Mouse (Mus musculus) mouse trophoblast stem cell (cell line): Measurements from ENCODE around the gene Arhgef3.

Experiments
- in situ Hi-C, 2 experiments: fragments of 300-500 bp; cut with MseI, MboI; formaldehyde crosslinking; loops; 2 replicates in 1 of 2; 3 replicates in 1 of 2; pipeline ENCODE4 v1.15.1; 2025

Gene Arhgef3

DNA sequence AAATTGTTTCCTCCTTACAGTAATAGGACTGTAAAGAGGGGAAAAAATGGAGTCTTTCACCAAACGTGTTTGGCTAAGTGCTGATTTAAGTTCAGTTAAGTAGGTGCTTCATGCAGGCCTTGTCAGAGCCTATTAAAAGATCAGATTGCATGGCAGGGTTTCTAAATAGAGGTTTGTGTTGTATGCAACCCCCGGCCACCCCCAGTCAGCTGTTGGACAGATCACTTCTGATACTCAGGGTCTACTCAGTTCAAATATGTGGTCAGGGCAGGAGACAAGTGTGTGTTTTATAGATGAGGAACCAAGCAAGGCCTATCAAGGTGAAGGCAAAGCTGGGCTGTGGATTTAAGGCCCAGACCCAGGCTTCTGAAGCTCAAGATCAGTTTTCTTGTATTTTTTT is 44.1 kb downstream of the Arhgef3 start:
- in situ Hi-C loops: no loop called here

DNA sequence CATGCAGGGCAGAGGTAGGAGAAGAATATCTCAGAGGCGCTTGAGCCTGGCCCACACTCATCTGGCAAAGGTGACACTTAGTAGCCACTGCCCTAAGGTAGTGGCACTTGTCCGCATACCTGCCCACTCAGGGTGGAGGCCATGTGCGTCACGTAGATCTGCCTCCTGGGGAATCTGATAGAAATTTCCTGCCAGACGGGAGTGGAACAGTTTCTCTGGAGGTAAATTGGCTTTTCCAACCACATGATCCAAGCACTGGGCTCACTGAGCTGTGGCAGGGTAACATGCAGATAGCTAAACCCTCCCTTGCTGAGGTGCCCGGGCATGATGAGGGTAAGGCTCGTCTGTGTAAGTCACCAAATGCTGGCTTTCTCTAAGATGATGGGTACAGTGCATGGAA is 46.1 kb downstream of the Arhgef3 start:
- in situ Hi-C loops: no loop called here

DNA sequence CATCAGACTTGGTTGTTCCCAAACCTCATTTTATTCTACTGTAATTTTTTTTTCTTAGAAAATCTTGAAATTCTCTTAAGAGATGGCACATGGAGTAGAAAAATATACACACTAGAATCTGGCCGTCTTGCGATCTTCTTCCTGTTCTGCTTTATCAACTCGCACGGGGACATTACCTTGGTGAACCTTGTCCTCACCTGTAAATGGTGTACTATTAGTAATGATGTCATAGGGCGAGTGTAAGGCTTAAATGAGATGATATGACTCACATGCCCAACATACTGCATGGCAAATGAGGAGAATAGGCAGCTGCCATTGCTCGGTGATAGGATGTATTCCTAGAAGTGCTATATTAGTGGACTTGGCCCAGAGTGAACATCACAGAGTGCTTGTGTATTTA is 49.9 kb downstream of the Arhgef3 start:
- in situ Hi-C loops: no loop called here

DNA sequence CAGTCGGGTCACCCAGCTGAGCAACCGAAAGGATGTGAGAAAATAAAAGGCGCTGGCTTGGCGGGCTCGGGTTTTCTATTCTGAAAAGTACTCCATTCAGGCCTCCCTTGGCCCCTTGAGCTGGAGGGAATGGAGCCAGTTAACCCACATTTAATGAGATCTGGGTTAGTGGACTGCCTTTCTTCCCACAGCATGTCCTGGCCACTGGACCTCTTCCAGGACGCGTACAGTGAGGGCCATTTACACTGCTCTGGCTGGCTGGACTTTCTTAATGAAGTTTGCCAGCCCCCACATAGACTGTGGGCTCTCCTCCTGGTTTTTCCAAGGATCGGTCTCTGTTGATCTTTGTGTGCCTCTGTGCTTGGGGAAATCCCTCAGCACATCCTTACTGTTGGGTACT is 52.1 kb downstream of the Arhgef3 start:
- in situ Hi-C loops: no loop called here

DNA sequence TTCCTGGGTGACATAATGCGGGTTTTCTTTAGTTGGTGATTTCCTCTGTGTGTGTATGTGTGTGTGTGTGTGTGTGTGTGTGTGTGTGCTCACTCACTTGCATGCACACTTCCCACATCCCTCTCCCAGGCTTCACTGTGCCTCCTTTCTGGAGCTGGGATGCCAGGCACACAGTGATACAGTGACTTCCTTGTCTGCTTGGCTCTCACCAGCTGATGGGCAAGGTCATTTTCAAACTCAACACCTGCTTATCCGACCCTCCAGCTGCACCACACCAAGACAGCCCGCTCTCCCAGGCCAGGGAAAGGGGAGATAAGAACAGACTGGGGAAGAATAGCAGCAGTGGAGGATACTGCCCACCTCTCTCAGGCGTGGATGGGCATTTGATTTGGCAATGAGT is 52.5 kb downstream of the Arhgef3 start:
- in situ Hi-C loops: no loop called here

DNA sequence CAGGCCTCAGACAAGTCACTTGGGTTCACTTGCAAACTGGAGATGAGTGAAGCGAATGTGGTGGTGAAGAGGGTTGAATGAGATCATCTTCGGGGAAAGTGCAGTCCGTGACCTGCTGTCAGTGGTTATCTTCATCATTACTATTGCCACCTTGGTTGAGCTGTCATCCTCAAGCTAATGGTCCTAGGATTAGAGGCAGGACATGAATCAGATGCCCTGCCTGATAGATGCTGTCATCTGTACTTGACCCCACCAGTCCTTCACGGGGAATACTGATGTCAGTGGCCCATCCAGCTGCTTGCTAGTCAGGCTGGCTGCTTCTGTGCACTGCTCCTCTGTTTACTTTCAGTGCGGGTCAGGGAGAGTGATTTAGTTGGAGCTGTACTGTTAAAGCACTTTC is 53.7 kb downstream of the Arhgef3 start:
- in situ Hi-C loops: no loop called here

DNA sequence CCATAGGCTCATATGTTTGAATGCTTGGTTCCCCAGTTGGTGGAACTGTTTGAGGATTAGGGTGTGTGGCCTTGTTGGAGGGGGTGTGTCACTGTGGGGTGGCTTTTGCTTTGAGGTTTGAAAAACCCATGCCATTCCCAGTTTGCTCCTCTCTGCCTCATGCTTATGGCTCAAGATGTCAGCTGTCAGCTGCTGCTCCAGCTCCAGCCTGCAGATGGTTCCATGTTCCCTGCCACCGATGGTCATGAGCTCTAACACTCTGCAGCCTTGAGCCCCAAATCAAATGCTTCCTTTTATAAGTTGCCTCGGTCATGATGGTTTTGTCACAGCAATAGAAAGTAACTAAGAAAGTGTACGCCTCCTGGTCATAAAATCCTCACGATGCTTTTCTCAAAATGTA is 54.6 kb downstream of the Arhgef3 start:
- in situ Hi-C loops: no loop called here

DNA sequence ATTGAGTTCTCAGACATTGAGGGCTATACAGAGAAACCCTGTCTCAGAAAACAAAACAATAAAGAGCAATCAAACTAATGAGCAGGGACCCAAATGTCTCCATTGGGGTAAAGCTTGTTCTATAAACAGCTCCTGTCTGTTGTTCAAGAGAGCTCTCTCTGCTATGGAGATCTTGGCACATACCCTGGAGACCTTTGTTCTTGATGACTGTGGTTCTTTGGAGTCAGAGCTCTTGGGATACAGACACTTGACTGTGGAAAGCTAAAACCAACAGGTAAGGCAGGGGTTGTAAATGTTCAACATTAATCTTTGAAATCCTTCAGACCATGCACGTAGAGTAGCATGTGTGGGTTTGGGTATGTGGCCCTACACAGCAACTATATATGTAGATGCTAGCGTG is 55.7 kb downstream of the Arhgef3 start:
- in situ Hi-C loops: loop anchor here in 1 of 2 experiments (5.0 kb wide), 1 partner anchor 53 kb away; no protein-coding TSS in a partner anchor

DNA sequence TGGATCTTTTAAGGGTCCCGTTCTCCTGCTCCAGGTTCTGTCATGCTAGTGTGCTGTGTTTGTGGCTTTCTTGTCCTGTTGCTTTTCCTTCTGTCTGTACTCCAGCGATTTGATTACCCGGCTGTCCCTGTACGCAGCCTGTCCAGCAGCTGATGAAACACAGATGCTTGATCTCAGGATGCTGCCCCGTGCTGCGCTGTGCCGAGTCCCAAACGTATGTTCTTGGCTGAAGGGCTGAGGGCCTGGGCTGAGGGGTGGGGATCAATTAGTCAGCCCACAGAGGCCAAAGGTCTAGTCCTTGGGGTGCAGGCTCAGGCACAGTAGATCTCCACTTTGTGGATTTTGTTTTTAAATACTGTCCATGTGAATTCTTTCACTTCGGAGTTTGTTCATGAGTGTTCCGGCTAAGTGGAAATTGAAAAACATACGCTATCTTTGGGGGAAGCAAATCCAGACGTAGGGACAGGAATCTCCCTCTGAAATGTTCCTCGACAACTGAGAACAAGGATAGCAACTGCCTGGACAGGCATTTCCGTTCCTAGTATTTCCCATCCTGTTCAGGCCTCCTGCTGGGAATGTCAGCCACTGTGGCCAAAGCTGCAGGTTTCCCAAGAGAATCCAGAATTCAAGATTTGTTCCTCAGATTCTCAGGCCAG is 56.6 kb downstream of the Arhgef3 start:
- in situ Hi-C loops: loop anchor here in 1 of 2 experiments (5.0 kb wide), 1 partner anchor 54 kb away; no protein-coding TSS in a partner anchor

DNA sequence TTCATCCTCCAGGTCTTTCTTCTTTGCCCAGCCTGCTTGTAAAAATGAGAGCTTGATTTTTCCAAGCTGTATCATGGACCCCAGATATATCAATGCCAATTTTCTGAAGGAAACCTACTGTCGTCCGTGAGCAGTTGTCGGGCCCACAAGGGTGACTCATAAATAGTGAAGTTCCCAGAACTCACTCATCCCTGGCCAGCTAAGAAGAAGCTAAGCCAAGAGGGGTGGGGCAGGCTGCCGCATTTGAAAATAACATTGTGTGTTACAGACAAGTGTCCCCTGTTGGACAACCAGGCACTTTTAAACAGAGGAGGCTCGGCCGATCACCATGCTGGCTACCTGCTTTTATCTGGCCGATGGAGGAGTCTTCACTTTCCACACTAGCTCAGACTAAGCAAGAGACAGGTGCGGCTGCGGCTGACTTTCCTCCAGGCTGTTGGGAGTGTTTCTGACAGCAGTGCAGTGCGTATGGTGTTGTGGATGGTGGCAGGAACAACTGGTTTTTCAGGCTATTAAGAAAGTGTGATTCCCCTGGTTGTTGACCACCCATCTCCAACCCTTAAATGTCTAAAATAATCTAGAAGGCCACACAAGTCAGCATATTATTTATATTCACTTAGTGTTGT is 58.6 kb downstream of the Arhgef3 start:
- in situ Hi-C loops: loop anchor here in 1 of 2 experiments (5.0 kb wide), 1 partner anchor 56 kb away; no protein-coding TSS in a partner anchor

DNA sequence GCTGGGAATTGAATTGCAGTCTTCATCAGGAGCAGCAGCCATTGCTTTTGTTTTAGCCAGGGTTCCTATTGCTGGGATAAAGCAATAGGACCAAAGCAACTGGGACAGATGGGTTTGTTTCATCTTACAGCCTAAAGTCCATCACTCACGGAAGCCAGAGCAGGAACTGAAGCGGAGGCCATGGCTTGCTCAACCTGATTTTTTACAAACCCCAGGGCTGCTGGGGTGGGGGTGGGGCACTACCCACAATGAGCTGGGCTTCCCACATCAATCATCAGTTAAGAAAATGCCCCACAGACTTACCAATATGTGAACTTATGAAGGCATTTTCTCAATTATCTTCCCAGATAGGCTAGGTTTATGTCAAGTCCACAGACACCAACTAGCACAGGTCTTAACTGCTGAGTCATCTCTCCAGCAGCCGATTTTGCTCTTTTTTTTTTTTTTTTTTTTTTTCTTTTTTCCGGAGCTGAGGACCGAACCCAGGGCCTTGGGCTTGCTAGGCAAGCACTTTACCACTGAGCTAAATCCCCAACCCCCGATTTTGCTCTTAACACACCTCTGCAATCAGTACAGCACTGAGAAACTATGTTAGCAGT is 59.6 kb downstream of the Arhgef3 start:
- in situ Hi-C loops: loop anchor here in 1 of 2 experiments (5.0 kb wide), 1 partner anchor 57 kb away; no protein-coding TSS in a partner anchor

DNA sequence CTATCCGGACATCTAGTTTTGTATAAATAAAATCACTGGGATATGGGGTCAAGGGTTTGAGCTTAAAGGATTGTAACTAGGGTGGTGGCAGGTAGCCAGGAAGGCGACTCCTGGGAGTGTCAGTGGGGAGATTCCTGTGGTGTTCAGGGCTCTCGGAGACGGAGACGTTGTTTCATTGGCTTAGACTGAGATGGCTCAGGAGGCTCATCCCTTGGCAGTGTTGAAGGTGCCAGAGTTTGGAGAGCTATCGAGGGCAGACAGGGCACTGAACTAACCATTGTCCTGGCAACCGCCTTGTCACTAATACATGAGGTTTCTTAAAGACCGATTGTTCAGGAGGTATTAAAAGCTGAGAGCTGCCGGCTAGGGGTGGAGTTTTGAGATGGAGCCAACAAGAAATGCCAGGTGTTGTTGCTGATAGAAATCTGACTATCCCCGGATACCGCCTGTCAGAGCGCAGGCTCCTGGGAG is 60.2 kb downstream of the Arhgef3 start:
- in situ Hi-C loops: loop anchor here in 1 of 2 experiments (5.0 kb wide), 1 partner anchor 58 kb away; no protein-coding TSS in a partner anchor

DNA sequence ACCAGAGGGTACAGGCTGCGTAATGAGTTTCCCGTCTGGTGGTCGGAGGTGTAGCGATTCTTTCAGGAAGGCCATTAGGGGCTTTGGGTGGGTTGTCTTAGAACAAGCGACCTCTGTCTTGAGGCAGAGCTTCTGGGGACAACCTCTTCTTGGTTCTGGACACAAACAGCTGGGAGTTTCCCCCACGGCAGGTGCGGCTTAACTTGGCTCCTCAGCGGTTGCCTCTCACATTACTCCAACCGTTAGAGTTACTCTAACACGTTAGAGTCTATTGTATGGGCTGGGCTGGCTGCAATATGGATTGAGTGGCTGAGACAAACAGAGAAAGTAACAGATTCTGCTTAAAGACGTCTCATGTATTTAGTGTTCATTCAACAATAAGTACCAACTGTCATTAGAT is 60.6 kb downstream of the Arhgef3 start:
- in situ Hi-C loops: no loop called here

DNA sequence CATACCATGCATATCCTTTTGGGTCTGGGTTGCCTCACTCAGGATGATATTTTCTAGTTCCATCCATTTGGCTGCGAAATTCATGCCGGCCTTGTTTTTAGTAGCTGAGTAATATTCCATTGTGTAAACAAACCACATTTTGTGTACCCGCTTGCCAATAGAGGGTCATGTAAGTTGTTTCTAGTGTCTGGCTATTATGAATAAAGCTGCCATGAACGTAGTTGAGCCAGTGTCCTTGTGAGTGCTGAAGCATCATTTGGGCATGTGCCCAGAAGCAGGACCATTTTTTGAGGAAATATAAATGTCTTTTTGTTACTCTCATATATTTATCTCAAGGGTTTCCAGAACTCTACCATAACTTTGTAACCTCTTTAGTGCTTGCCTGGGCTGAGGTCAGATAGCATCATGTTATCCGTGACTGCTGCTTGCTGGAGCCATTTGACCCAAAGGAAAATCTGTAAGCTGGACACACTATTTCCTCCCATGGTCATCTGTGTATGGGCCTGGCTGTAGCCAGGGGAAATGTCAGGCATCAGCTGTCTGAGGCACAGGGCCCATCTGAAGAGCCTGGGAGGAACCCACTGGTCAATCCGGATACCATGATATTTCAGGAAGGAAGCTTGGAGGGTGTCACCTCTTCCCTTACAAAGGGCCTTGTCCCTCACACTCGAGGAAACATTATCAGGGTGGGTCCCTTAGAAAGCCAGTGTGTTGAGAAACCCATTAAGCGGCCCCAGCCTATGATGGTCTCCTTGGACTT is 63.3 kb downstream of the Arhgef3 start:
- in situ Hi-C loops: no loop called here

DNA sequence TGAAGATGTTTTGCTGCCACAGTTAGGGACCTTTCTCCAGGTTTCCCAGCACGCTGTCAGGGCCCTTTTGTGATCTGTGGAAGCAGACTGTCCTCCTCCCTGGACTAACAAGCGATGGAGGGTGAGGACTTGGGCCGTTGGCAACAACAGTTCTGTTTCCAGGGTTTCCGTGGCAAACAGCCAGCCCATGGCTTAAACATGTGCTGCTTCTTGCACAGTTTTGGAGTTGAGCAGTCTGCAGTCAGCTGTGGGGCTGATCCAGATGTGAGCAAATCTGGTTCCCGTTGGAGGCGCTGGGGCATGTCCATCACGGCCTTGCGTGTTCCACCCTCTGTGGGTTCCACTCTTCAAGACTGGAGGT is 63.8 kb downstream of the Arhgef3 start:
- in situ Hi-C loops: no loop called here

DNA sequence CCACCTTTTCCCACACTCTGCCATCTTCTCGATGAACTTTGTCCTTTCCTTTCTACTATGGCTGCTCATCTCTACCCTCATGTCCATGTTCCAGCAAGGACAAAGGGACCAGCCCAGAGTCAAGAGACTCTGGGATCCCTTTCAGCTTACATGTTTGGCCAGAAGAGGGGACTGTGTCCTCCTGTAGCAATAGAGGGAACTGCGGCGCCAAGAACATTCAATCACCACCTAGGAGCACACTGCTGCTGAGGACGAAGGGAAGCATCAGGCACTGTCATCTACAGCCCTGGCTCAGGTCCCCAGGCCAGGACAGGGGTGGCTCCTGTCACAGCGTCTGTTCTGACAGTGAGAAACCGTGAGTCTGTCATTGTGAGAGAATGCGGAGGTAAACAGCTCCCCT is 65.1 kb downstream of the Arhgef3 start:
- in situ Hi-C loops: loop anchor here in 1 of 2 experiments (5.0 kb wide), 1 partner anchor 67 kb away; the partner anchor contains the start of gene Arhgef3

DNA sequence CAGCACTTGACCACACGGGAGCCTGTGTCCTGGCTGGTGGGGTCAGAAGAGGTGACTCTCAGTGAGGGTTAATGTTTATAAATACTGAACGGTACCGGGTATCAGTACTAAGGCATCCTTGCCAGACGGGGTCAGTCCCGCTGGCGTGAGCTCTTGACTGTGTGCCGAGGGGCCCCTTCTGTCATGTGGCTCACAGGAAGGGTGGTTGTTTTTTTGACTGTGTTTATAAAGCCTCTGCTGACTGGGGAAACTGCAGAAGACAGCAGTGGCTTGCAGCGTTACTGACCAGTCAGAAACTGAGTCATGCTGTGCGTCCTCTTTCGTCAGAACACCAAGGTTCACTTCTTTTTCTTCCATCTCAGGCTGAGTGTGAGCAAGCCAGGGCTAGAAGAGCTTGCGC is 67.4 kb downstream of the Arhgef3 start:
- in situ Hi-C loops: loop anchor here in 1 of 2 experiments (5.0 kb wide), 1 partner anchor 70 kb away; the partner anchor contains the start of gene Arhgef3

DNA sequence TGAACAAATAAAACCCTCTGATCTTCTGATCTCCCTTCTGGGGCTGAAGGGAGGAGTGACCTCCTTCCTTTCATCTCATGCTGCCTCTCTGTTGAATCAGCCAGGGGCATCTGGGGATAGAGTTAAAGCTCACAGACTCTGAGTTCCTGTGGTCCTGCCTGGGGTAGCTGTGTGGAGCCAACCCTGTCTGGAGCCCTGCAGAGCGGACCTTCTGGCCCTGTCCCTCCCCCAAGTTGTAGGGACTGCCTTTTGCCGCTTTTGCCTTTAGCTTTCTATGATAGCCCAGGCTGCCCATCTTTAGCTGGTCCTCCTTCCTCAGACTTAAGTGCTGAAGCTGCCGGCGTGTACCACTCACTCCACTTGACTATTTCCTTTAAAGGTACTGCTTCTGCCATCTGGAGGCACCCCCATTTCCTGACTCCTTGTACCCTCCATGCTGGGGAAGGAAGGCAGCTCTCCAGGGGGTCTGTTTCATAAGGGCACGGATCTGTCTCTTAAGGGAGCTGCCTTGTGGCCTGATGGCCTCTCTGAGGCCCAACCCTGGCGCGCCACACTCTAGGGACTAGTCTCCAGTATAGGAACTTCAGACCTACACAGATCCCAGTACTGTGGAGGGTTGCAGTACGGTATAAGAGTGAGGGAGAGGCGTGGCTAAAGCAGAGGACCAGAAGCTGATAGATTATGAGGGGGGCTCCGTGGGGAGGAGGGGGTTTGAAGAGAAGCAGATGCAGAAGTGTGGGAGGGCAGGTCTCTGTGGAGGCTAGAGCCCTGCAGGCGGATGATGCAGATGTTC is 68.1 kb downstream of the Arhgef3 start:
- in situ Hi-C loops: loop anchor here in 1 of 2 experiments (5.0 kb wide), 1 partner anchor 71 kb away; the partner anchor contains the start of gene Arhgef3

DNA sequence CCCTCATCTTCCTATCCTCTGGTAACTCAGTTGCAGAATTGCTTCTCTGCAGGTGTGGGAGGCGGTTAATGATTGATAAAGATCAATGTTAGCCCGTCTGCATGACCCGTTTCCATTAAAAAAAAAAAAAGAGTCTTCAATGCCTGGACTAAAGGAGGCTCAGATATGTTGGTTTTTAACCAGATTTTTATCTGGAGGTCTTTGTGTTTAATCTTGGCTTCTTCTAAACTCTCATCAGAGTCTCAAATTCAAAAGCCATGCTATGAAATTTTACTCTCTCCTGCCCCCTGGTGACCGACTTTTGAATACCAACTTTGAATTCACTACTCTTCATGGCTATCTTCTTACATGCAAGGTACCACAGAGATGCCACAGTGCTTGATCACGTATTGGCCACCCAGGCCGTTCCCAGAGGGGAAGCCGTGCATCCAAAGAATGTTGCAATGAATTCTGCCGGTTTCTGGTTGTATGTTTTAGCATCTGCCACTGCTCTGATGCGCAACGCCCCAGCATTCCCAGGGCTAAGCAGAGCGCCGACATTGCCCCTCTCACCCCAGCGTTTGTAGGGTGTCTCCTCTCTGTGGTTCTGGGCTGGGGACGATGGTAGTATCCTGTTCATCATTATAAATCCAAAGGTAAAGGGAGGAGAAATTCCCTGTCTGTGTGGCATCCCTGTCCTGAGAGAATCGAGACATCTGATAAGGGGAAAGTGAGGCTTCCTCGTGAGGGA is 69.0 kb downstream of the Arhgef3 start:
- in situ Hi-C loops: loop anchor here in 1 of 2 experiments (5.0 kb wide), 1 partner anchor 71 kb away; the partner anchor contains the start of gene Arhgef3

DNA sequence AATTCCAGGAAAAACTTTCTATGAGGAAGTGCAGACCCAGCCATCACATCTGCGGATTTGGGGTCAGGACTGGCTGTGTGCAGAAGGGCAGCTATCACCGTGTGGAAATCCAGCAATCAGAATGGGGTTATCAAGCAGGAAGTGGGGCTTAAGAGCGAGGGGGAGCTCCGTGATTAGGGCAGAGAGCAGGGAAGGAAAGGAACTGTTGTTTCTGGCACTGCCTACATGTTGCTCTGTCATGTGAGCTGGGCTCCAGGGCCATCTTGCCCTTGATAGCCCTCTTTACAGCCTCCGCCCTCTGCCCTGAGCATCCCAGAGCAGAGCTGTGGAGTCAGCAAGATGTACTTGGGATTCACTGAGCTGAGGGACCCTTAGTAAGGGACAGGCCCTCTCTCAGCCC is 71.2 kb downstream of the Arhgef3 start:
- in situ Hi-C loops: loop anchor here (5.0 kb wide), 1 partner anchor 226 kb away; no protein-coding TSS in a partner anchor
